Mouse (Mus musculus) heart, embryonic 12.5 days (tissue): ENCODE measurements around the gene Agr2. TPM values are rescaled to one million over a fixed set of nuclear protein-coding genes. Genes with fewer than 3 reads are reported as not detected.

Source experiments
- ATAC-seq: fragments of 200-750 bp; cut with Nextera tagmentation; 2 replicates; pipeline ENCODE4 v1.8.0; 2017; ENCODE audit warnings: moderate TSS enrichment, moderate library complexity; ENCODE audit not compliant: insufficient number of reproducible peaks, low FRiP score
- H3K27ac ChIP-seq: fragments of 300-500 bp; sonication (generic); 2 replicates; pipeline ENCODE4 v1.5.1; 2016; ENCODE audit warnings: mild to moderate bottlenecking, moderate library complexity; ENCODE audit not compliant: poor library complexity, severe bottlenecking
- H3K27me3 ChIP-seq: fragments of 300-500 bp; sonication (generic); replicated peaks from 2 replicates; pipeline ENCODE4 v1.6.1; 2016; ENCODE audit warnings: mild to moderate bottlenecking, moderate library complexity
- H3K36me3 ChIP-seq: fragments of 300-500 bp; sonication (generic); 2 replicates; pipeline ENCODE4 v1.6.1; 2016; ENCODE audit warnings: mild to moderate bottlenecking, moderate library complexity
- H3K4me1 ChIP-seq: fragments of 300-500 bp; sonication (generic); replicated peaks from 2 replicates; pipeline ENCODE4 v1.6.1; 2016; ENCODE audit warnings: mild to moderate bottlenecking
- H3K4me2 ChIP-seq: fragments of 300-500 bp; sonication (generic); 2 replicates; pipeline ENCODE4 v1.6.1; 2016; ENCODE audit warnings: mild to moderate bottlenecking, moderate library complexity
- H3K4me3 ChIP-seq: fragments of 300-500 bp; sonication (generic); 2 replicates; pipeline ENCODE4 v1.5.1; 2016; ENCODE audit warnings: mild to moderate bottlenecking
- H3K9ac ChIP-seq: fragments of 300-500 bp; sonication (generic); 2 replicates; pipeline ENCODE4 v1.6.1; 2016; ENCODE audit warnings: mild to moderate bottlenecking, moderate library complexity
- H3K9me3 ChIP-seq: fragments of 300-500 bp; sonication (generic); replicated peaks from 2 replicates; pipeline ENCODE4 v1.6.1; 2016; ENCODE audit warnings: mild to moderate bottlenecking, moderate library complexity
- WGBS: fragments of 180-500 bp; shearing (Covaris S2); methylation state at CpG from one replicate; pipeline ENCODE4 v1.1.7; 2016; 5-methylcytosine and 5-hydroxymethylcytosine counted together
- polyA plus RNA-seq: library from polyadenylated mRNA; unstranded; fragments of >200 nt; fragmentation: Nextera tagmentation; extraction: Ambion mirVana; gene quantifications from 2 replicates; pipeline ENCODE4 v1.2.1, GENCODE M21; 2016

Gene Agr2
- polyA plus RNA-seq, 1 experiment from 2014 or later = 0.52 TPM

- H3K27ac ChIP-seq = no peak overlapping the region
- H3K4me3 ChIP-seq = no peak overlapping the region
- WGBS = 88% methylated on average over 4 of the region's 4 CpGs
- no peaks in the 10 kb centered on the region for H3K27me3 ChIP-seq
- peaks cover 3% of the 10 kb centered on the region for H3K36me3 ChIP-seq
- H3K9ac ChIP-seq = no peak overlapping the region
- no peak overlapping the region for H3K4me2 ChIP-seq
- ATAC-seq = no peak
- no peaks in the 10 kb centered on the region for H3K9me3 ChIP-seq
- peaks cover 9% of the 10 kb centered on the region; the same call in 1 of the 2 replicates for H3K4me1 ChIP-seq
Measured at GRCm38 (mm10) chr12:36026126-36026525, 33.4 kb downstream of the Agr2 start.

DNA sequence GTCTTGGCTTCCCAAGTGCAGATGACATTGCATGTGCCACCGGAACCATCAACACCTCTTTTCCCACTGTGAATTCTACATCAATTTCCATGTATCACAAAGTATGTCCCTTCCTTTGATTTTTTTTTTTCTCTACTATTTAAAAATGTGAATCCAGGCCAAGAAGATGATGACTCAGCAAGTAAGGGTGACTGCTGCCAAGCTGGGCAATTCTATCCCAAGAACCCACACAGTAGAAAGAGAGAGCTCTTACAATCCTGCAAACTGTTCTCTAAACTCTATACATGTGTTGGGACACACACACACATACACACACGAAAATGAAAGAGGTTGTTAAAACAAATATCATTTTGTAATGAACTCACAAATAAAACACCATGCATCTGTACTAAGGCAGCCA is 34.5 kb downstream of the Agr2 start:
- H3K27me3 ChIP-seq = no peaks in the 10 kb centered on the region
- H3K4me3 ChIP-seq = no peak overlapping the region
- H3K9ac ChIP-seq = no peak overlapping the region
- H3K4me2 ChIP-seq = no peak overlapping the region
- H3K27ac ChIP-seq = no peak overlapping the region
- H3K4me1 ChIP-seq = peaks cover 11% of the 10 kb centered on the region; the same call in 1 of the 2 replicates
- ATAC-seq = no peak
- 83% methylated on average over 2 of the region's 2 CpGs for WGBS
- no peaks in the 10 kb centered on the region for H3K36me3 ChIP-seq
- no peaks in the 10 kb centered on the region for H3K9me3 ChIP-seq

GRCm38 (mm10) chr12:36028968-36029645 is 36.4 kb downstream of the Agr2 start:
- ATAC-seq = no peak
- 61% methylated on average over 5 of the region's 5 CpGs for WGBS

DNA sequence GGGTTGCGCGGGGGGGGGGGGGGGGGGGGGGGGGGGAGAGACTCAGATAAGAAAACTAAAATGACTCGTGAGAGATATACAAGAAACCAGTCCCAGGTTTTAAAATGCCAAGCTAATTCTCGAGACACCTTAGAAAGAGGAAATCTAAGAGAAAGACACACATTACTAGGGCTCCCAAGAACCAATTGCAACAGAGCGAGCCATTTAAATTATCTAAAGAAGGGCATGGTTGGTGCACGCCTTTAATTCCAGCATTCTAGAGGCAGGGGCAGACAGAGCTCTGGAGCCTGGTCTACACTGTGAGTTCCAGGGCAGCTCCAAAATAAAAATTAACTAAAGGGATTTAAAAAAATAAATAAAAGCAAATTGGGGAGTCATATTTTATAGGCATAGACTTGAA is 37.0 kb downstream of the Agr2 start:
- Histone ChIP-seq H3K9ac (no peak overlapping the region), H3K27ac (no peak overlapping the region), H3K36me3 (no peaks in the 10 kb centered on the region; the same call in 1 of the 2 replicates), H3K4me3 (no peak overlapping the region), H3K9me3 (no peaks in the 10 kb centered on the region), H3K4me1 (peaks cover 14% of the 10 kb centered on the region), H3K4me2 (no peak overlapping the region), H3K27me3 (no peaks in the 10 kb centered on the region)
- 48% methylated on average over 5 of the region's 6 CpGs for WGBS
- ATAC-seq = no peak

More at GRCm38 (mm10) chr12:36028968-36029645, 36.4 kb downstream of the Agr2 start:
- peaks cover 14% of the 10 kb centered on the region for H3K4me1 ChIP-seq
- H3K27me3 ChIP-seq = no peaks in the 10 kb centered on the region
- H3K36me3 ChIP-seq = no peaks in the 10 kb centered on the region; the same call in 1 of the 2 replicates
- H3K9ac ChIP-seq = no peak overlapping the region
- no peak overlapping the region for H3K4me2 ChIP-seq
- H3K9me3 ChIP-seq = no peaks in the 10 kb centered on the region
- H3K27ac ChIP-seq = no peak overlapping the region
- no peak overlapping the region for H3K4me3 ChIP-seq

DNA sequence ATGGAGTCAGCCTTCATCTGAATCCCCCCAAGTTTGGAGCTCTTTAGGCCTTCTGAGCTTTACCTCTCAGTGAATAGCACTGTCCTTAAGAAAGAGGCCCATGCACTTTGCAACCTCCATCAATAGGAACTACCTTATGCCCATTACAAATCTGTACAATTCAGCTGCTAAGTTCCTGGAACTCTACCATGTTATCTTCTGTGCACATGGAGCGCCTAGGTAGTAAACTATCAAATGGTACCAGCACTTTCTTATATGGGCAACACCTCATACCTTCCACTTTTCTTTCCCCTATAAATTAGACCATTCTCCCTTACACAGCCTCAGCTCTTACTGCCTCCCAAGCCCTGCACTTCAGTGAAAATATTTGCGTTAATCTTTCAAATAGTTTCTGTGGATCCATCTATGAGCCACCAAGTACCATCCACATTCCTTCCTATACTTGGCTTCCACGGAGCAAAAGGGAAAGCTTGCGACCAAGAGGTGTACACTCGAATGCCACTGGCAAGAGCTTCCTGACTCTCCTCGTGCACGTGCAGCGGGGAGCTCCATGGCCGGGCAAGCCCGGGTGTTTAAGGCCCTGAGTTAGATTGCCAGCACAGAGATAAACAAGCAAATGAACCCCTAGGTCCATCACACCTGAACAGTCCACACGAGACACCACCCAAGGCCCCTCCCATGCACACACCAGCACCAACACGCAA is 38.1 kb downstream of the Agr2 start:
- no peak overlapping the region for H3K4me2 ChIP-seq
- H3K9me3 ChIP-seq = no peaks in the 10 kb centered on the region
- no peak overlapping the region for H3K27ac ChIP-seq
- H3K4me1 ChIP-seq = peaks cover 14% of the 10 kb centered on the region
- no peak for ATAC-seq
- no peak overlapping the region for H3K9ac ChIP-seq
- H3K36me3 ChIP-seq = no peaks in the 10 kb centered on the region; the same call in 1 of the 2 replicates
- H3K4me3 ChIP-seq = no peak overlapping the region
- 79% methylated on average over 12 of the region's 12 CpGs for WGBS
- no peaks in the 10 kb centered on the region for H3K27me3 ChIP-seq

GRCm38 (mm10) chr12:36032419-36032818 is 39.7 kb downstream of the Agr2 start:
- no peak overlapping the region for H3K4me2 ChIP-seq
- peak overlapping the region; percentile 57; the same call in 1 of the 2 replicates for H3K27ac ChIP-seq
- no peaks in the 10 kb centered on the region; the same call in 1 of the 2 replicates for H3K36me3 ChIP-seq
- ATAC-seq = no peak
- H3K9ac ChIP-seq = no peak overlapping the region
- H3K9me3 ChIP-seq = no peaks in the 10 kb centered on the region
- peaks cover 14% of the 10 kb centered on the region for H3K4me1 ChIP-seq
- no peaks in the 10 kb centered on the region for H3K27me3 ChIP-seq
- 63% methylated on average over 4 of the region's 4 CpGs for WGBS
- no peak overlapping the region for H3K4me3 ChIP-seq

DNA sequence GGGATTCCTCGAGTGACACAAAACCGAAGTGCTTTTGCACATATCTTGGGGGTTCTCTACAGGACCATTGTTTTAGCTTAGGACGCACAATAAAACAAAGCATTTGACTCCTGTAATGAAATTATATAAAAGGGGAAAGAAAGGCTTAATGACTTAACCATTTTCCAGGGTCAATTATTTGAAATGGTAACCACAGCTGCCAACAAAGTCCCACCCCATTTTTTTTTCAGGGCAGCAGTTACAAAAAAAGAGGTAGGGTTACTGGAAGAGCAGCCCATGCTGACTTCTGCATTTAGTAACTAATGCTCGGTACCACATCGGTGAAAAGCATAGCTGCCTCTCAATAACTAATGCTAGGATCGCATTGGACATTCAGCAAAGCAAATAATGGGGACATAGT is 42.8 kb downstream of the Agr2 start:
- Histone ChIP-seq H3K27ac (no peak overlapping the region), H3K9me3 (no peaks in the 10 kb centered on the region), H3K4me1 (peaks cover 16% of the 10 kb centered on the region), H3K27me3 (no peaks in the 10 kb centered on the region), H3K4me3 (no peak overlapping the region), H3K36me3 (no peaks in the 10 kb centered on the region; the same call in 1 of the 2 replicates), H3K4me2 (no peak overlapping the region), H3K9ac (no peak overlapping the region)
- ATAC-seq = no peak
- 86% methylated on average over 6 of the region's 6 CpGs for WGBS

- H3K36me3 ChIP-seq = no peaks in the 10 kb centered on the region; the same call in 1 of the 2 replicates
- peaks cover 16% of the 10 kb centered on the region for H3K4me1 ChIP-seq
- no peaks in the 10 kb centered on the region for H3K27me3 ChIP-seq
- H3K4me3 ChIP-seq = no peak overlapping the region
- no peak overlapping the region for H3K4me2 ChIP-seq
- no peaks in the 10 kb centered on the region for H3K9me3 ChIP-seq
- no peak for ATAC-seq
- H3K9ac ChIP-seq = no peak overlapping the region
- H3K27ac ChIP-seq = no peak overlapping the region
- 93% methylated on average over 7 of the region's 7 CpGs for WGBS
Measured at GRCm38 (mm10) chr12:36036121-36036520, 43.4 kb downstream of the Agr2 start.

DNA sequence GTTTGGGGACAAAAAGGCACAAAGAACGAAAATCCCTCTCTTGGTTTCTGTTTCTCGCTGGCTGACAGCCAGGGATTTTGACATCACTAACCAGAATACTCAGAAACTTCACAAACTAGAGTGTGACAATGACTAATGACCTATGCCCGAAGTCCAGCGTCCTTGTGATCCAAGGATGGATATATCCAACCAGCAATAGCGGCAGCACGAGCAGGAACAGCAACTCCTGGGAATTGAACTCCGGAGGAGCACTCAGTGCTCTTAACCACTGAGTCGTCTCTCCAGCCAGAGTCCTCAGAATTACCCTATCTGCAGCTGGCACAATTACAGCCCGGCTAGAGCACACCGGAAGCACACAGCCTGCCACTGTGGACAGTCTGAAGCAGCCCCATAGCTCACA is 44.1 kb downstream of the Agr2 start:
- Histone ChIP-seq H3K9me3 (no peaks in the 10 kb centered on the region), H3K27ac (no peak overlapping the region), H3K9ac (no peak overlapping the region), H3K4me2 (no peak overlapping the region), H3K4me3 (no peak overlapping the region), H3K36me3 (no peaks in the 10 kb centered on the region; the same call in 1 of the 2 replicates), H3K4me1 (peaks cover 16% of the 10 kb centered on the region), H3K27me3 (no peaks in the 10 kb centered on the region)
- WGBS = 72% methylated on average over 10 of the region's 10 CpGs
- ATAC-seq = no peak

DNA sequence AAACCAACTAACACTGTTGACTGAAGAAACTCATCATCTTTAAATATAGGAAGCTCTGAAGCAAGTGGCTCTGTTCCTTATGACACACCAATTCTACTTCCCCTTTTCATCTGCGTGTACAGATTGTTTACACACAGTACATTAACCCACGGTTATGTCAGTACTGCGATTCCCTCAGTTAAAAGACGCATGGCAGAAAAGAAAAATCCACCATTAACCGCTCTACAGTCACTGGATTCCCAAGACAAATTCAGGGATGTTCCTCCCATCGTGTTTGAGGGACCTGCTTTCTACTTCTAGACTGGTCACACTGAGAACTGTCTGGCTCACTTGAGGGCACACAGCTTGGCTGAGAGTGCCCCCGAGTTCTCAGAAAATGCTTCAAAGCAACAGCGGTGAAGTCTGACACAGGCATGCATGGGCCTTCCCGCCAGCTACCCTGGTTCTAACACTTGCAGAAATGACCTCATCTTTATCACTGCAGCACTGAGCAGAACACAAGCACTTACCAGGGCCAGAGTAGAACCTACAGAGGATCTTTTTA is 46.9 kb downstream of the Agr2 start:
- Histone ChIP-seq H3K4me1 (peaks cover 13% of the 10 kb centered on the region), H3K9me3 (no peaks in the 10 kb centered on the region), H3K27me3 (no peaks in the 10 kb centered on the region), H3K27ac (peak overlapping the region; percentile 64; the same call in 1 of the 2 replicates), H3K4me3 (no peak overlapping the region), H3K4me2 (peak overlapping the region; percentile 31), H3K9ac (no peak overlapping the region), H3K36me3 (no peaks in the 10 kb centered on the region)
- 56% methylated on average over 9 of the region's 9 CpGs for WGBS
- no peak for ATAC-seq

- no peak overlapping the region; the same call in 1 of the 2 replicates for H3K27ac ChIP-seq
- peak overlapping the region; percentile 73 for H3K4me2 ChIP-seq
- no peaks in the 10 kb centered on the region for H3K36me3 ChIP-seq
- no peak for ATAC-seq
- no peaks in the 10 kb centered on the region for H3K9me3 ChIP-seq
- peaks cover 13% of the 10 kb centered on the region for H3K4me1 ChIP-seq
- peak overlapping the region; percentile 36; the same call in 1 of the 2 replicates for H3K9ac ChIP-seq
- 59% methylated on average over 10 of the region's 10 CpGs for WGBS
- H3K27me3 ChIP-seq = no peaks in the 10 kb centered on the region
- peak overlapping the region; percentile 90 for H3K4me3 ChIP-seq
Measured at GRCm38 (mm10) chr12:36040571-36041280, 48.0 kb downstream of the Agr2 start.
